Comparison of ENCODE assay signal across 8 mouse cellular contexts in the genomic region with DNA sequence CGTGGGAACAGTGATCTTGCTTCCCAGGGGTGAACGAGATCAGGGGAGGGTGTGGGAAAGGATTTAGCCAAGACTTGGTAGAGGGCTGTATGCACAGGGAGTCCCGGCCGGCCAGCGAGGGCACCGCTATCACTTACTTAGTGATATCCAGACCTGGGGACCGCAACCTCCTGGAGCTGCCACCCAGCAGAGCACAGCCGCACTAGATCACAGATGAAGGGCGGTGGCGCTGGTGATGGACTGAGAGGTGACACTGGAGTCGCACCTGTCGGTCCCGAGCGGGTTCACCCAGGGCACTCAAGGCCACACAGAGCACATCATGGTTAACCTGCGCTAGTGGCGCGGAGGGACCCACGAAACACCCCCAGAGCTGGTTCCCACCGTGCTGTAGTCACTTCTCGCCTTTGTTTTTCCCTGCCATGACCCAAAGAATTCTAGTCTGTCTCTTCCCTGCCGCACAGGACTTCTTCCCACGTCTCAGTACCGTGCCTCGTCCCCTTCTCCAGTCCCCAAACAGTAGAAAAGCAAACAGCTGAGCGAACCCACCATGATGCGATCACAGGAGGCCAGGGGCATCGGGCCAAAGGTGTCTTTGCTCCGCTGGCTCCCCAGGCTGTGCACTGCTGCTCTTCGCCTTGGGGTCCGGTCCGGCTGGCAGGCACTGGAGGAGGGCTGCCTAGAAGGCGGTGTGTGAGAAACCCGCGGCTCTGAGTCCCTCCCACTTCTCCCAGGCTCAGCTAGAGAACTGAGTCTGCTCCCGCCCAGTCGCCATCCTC. TPM values are rescaled to one million over a fixed set of nuclear protein-coding genes. Genes with fewer than 3 reads are reported as not detected.
DNase-seq lines count a peak whose midpoint lies in the region; ATAC-seq and TF ChIP-seq lines count a peak whose summit lies in the region.

TSS of gene Gucy1a1 (minus strand) at position 664 of the 776 bp plus-strand sequence.

- in situ Hi-C loops in ES-E14 (cut with MboI; ENCODE audit: low sequenced_read_pairs in 2 of 2, unreplicated experiment in 2 of 2), result no loop called here

- ATAC-seq in hindbrain, embryonic 13.5 days (ENCODE audit: low FRiP score), result peak; percentile 87

- H3K9ac ChIP-seq in ES-E14 (ENCODE audit: insufficient read depth, low read depth, low read length, poor library complexity, severe bottlenecking), result 0 out of 2 replicates have a peak within 1 kb of the TSS, but pooled peaks have one; percentile 10
- peak within 1 kb of the TSS; percentile 78 for H3K9ac ChIP-seq in hindbrain, embryonic 13.5 days

- no peaks in the 10 kb centered on the region for H3K36me3 ChIP-seq in ES-E14 (ENCODE audit: control insufficient read depth, insufficient read depth, low read length, poor library complexity, severe bottlenecking)
- no peaks in the 10 kb centered on the region for H3K36me3 ChIP-seq in hindbrain, embryonic 13.5 days

- WGBS in hindbrain, embryonic 13.5 days, result 1% methylated on average over 36 of the region's 36 CpGs

- peak; percentile 15 for DNase-seq in ES-E14 (ENCODE audit: low read depth, low spot score)
- DNase-seq in cerebellum, adult 9-11 months, result peak; percentile 12
- DNase-seq in frontal cortex, postnatal 25 days (ENCODE audit: low spot score in 2 of 2), result peak; percentile 21 to 36
- DNase-seq in layer of hippocampus, postnatal 36 days, result peak; percentile 26 to 37
- DNase-seq in lung, postnatal 10 days, result peak; percentile 83
- DNase-seq in right cerebral cortex, adult 2 months (ENCODE audit: low spot score in 2 of 2), result peak; percentile 58 to 64
- peak; percentile 33 for DNase-seq in yolk sac, embryonic 10.5 days (ENCODE audit: low spot score)

- peak within 1 kb of the TSS; percentile 45 to 54; a peak in 3 of 4 replicates for H3K4me3 ChIP-seq in ES-E14 (ENCODE audit: insufficient read depth in 1 of 2, low read depth in 1 of 2, low read length in 2 of 2, poor library complexity in 1 of 2, severe bottlenecking in 1 of 2)
- peak within 1 kb of the TSS; percentile 54 for H3K4me3 ChIP-seq in hindbrain, embryonic 13.5 days

- no peaks in the 10 kb centered on the region for H3K4me1 ChIP-seq in ES-E14 (ENCODE audit: control insufficient read depth in 2 of 2, insufficient read depth in 2 of 2, low read length in 2 of 2, poor library complexity in 1 of 2)
- peaks cover 14% of the 10 kb centered on the region for H3K4me1 ChIP-seq in hindbrain, embryonic 13.5 days (replicated peaks)

- no peaks in the 10 kb centered on the region for H3K9me3 ChIP-seq in ES-E14 (ENCODE audit: control insufficient read depth, insufficient read depth, low read depth, low read length)
- no peaks in the 10 kb centered on the region for H3K9me3 ChIP-seq in hindbrain, embryonic 13.5 days

- H3K4me2 ChIP-seq in hindbrain, embryonic 13.5 days, result peak within 1 kb of the TSS; percentile 98

- H3K27me3 ChIP-seq in hindbrain, embryonic 13.5 days, result 0 out of 2 replicates have a peak, but pooled peaks cover 6% of the 10 kb centered on the region

- H3K27ac ChIP-seq in ES-E14 (ENCODE audit: insufficient read depth, low read depth, low read length, poor library complexity, severe bottlenecking), result no peak within 1 kb of the TSS
- H3K27ac ChIP-seq in hindbrain, embryonic 13.5 days, result 0 out of 2 replicates have a peak within 1 kb of the TSS, but pooled peaks have one; percentile 13

TF ChIP-seq in ES-E14, 5 proteins besides CTCF, POLR2A, EP300 and RAD21:
- TF ChIP-seq HCFC1 (IDR thresholded peaks at IDR 0.05; ENCODE audit: borderline replicate concordance, insufficient read depth, low read length) (no peak), CHD2 (IDR thresholded peaks at IDR 0.05; ENCODE audit: low read depth, low read length) (no peak), ZNF384 (IDR thresholded peaks at IDR 0.05; ENCODE audit: low read depth, low read length) (no peak), MAFK (IDR thresholded peaks at IDR 0.05; ENCODE audit: insufficient read depth, low read depth, low read length) (no peak), ZC3H11A (IDR thresholded peaks at IDR 0.05; ENCODE audit: borderline replicate concordance, low read depth, low read length) (no peak)

RNA-seq across cellular contexts. Expression of gene Gucy1a1, which starts in this region (rescaled TPM):
- total RNA-seq in ES-E14 (2012; rRNA removed), result 0.04 TPM in 1 of 2 replicates, not detected in the other
- polyA plus RNA-seq in hindbrain, embryonic 13.5 days (2015; fragmentation: Nextera tagmentation; extraction: Ambion mirVana), result 13.4 and 15.3 TPM in 2 replicates
- 10 to 100 TPM; 17.1 to 18.1 TPM for total RNA-seq in layer of hippocampus, postnatal 36 days (2021)

Comparison
In these comparisons a context has a peak if more than half of its experiments do, and no peak if none do; other contexts are left out.
1. RNA of gene Gucy1a1 (total RNA-seq): 17.1 to 18.1 TPM in layer of hippocampus, postnatal 36 days; 0.04 TPM in ES-E14; every median in the first group is over 10 times any median in the second.
2. Peak in DNase-seq, H3K4me3 ChIP-seq and H3K9ac ChIP-seq in ES-E14; RNA of the gene not detected or under 1 TPM.
3. DNase-seq: peak in every context shown above with its lines; median percentile 83 in lung, postnatal 10 days; 61 in right cerebral cortex, adult 2 months; 33 in yolk sac, embryonic 10.5 days; 32 in layer of hippocampus, postnatal 36 days; 28 in frontal cortex, postnatal 25 days; 15 in ES-E14; 12 in cerebellum, adult 9-11 months.